Mouse (Mus musculus) brain, embryonic 14.5 days (tissue): ENCODE data around the gene Ehhadh.

Source experiments
- CTCF ChIP-seq: fragments of 200-500 bp; IDR thresholded peaks from 2 replicates; pipeline ENCODE4 v1.5.1; 2012; ENCODE audit warnings: inconsistent platforms, mild to moderate bottlenecking, moderate library complexity, borderline replicate concordance; ENCODE audit not compliant: insufficient read depth, insufficient read length; ENCODE audit errors: extremely low read depth
- POLR2A ChIP-seq: fragments of 200-500 bp; IDR thresholded peaks from 2 replicates; pipeline ENCODE4 v1.6.1; 2012; ENCODE audit warnings: mild to moderate bottlenecking, inconsistent platforms, borderline replicate concordance; ENCODE audit not compliant: poor library complexity, insufficient read depth, insufficient read length, severe bottlenecking; ENCODE audit errors: extremely low read depth

GRCm38 (mm10) chr16:21831764-21832163 is 44.2 kb upstream of the Ehhadh start:
- TF ChIP-seq CTCF (no peak), POLR2A (no peak)
